Mouse (Mus musculus) yolk sac, embryonic 10.5 days (tissue): Measurements from ENCODE around the gene Uba5.

Source experiments
- DNase-seq: peaks from one replicate; pipeline ENCODE4 v3.0.0-alpha.2; 2017; ENCODE audit warnings: low spot score

Uba5 gene

GRCm38 (mm10) chr9:104062430-104063243 lies at the start of gene Uba5:
Gene Uba5, minus strand, starts transcription at chr9:104063134.
- DNase-seq, result peak; percentile 75

- no peak for DNase-seq
Measured at GRCm38 (mm10) chr9:104109151-104109550, 46.2 kb upstream of the Uba5 start.

- DNase-seq, result no peak
Measured at GRCm38 (mm10) chr9:104108571-104109143, 45.7 kb upstream of the Uba5 start.

DNA sequence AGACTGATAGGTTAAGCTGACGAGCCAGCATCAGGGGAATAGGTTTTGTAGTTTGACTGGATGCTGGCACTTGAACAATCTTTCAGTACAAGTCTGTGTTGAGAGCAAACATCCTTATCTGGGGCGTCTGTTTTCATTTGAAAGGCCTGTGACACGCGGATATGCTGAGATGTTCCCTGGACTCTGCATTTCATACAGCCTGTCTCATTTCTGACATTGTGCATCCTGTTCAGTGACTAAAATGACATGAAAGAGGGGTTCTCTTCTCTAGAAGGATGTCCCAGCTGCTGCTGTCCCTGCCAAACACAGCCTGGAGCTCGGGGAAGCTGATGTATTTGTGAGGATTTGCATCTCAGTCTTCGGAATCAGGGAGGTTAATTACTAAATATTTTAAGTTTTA lies 44.5 kb upstream of the Uba5 start:
- DNase-seq, result no peak

DNA sequence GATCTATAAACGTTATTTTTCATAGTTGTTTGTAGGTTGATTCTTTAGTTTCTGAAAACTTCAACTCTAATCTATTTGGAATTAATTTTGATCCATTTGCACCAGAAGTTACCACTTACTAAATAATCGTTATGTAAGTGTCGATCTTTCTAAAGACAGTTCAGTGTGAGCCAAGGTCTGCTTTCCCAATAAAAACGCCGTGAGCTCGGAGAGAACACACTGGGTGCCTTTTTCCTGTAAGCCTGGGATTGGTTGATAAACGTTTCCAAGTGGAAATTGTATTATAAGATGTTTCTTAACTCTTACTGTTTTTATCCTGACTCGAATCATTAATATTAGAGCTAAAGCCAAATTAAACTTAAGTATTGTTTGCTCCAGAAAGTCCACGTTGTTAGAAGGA lies 44.0 kb upstream of the Uba5 start:
- no peak for DNase-seq

DNA sequence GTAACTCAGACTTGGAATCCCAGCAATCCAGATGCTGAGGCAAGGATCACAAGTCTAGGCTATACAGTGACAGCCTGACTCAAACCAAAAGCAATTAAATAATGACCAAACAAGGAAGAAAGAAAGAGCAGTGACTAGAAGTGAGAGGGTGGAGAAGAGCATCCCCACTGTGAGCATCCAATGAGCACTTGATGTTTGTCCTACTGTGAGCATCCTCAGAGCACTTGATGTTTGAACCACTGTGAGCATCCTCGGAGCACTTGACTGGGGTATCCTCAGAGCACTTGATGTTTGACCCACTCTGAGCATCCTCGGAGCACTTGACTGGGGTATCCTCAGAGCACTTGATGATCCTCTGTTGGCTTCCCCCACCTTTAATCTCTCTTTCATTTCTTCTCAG lies 42.1 kb upstream of the Uba5 start:
- no peak for DNase-seq

DNA sequence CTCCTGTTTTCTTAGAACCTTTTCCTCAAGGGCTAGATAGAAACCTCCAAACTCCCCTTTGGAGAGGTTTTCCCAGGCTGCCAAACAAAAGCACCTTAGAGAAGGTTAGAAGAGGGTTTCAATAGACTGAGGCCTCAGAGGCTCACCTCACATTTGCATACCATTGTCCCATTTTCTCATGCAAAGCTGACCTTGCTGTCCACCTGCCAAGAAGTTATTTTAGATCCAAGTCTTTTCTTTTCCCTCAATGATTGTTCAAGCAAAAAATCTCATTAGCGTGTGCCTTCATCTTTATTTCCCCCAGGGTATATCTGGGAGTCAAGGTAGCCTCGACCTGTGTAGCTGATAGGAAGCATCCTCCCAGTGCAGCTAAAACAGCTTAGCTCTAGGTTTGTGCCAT lies 40.0 kb upstream of the Uba5 start:
- no peak for DNase-seq

GRCm38 (mm10) chr9:104102301-104102700 lies 39.4 kb upstream of the Uba5 start:
- no peak for DNase-seq

- no peak for DNase-seq
Measured at GRCm38 (mm10) chr9:104101458-104101857, 38.5 kb upstream of the Uba5 start.

DNA sequence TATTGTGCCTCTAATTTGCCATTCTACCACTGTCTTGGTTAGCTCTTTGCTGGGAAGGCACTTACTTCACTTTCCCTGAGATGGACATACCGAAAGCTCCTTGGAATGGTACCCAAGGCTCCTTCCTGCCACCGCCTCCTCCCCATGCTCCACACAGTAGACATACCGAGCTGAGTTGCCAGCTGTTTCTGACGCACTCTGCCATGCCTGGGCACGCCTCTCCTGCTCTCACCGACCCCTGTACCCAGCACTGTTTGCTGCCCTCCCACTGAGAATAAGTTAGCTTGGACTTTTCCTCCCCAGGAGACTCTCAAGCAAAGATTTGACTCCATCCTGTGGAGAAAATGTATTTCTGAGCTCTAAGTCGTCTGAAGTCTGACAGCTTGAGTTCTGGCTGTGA lies 37.9 kb upstream of the Uba5 start:
- DNase-seq, result no peak

GRCm38 (mm10) chr9:104099060-104099459 lies 36.1 kb upstream of the Uba5 start:
- DNase-seq, result no peak

GRCm38 (mm10) chr9:104098256-104098655 lies 35.3 kb upstream of the Uba5 start:
- DNase-seq, result no peak

GRCm38 (mm10) chr9:104092945-104093344 lies 30.0 kb upstream of the Uba5 start:
- no peak for DNase-seq

DNA sequence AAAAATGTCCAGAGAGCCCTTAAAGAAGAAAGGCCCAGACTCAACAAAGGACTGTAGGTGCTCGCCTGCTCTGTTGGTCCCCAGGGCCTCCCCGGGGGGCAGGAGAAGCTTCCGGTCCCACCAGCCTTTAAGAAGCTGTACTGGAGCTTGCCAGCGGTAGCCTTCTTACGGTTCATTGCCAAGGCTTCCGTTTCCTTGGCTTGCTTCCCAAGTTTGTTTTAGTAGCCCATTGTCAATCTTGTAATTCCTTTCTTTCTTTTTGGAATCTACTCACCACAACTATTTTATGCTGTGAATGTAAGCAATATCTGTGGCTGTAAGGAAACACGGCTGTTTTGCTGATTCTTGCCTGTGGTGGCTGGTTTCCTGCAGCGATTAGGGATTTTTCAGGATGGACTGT lies 25.6 kb upstream of the Uba5 start:
- no peak for DNase-seq

DNA sequence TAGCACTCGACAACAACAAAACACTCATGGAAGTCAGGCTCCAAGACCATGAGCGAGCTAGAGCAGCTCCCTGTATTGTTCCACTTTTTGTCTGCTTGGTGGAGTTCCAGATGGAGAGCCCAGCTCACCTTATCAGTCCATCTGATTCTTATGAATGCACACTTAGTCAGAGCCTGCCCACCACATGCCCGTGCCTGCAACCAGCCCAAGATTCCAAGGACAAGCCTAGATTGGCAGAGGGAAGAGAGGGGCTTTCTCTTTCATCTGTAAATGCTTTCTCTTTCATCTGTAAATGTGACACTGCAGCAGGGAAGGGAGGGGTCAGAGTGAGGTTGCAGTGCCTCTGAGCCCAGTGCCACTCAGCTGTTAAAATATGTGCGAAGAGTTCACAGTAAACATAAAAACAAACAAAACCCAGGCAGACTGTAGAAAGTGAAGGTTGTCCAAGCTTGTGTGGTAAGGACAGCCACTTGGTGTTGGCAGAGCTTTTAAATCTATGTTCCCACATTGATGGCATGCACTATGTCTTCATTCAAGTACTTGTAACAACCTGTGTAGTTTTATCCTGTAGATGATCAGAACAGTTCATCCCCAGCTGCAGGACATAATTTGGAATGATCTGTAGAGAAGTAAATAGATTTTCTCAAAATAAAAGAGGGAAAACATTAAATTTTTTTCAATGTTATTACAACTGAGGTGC lies 22.9 kb upstream of the Uba5 start:
- DNase-seq, result no peak

- DNase-seq, result no peak
Measured at GRCm38 (mm10) chr9:104080038-104080437, 17.1 kb upstream of the Uba5 start.

GRCm38 (mm10) chr9:104079379-104079778 lies 16.4 kb upstream of the Uba5 start:
- DNase-seq, result peak; percentile 29

- DNase-seq, result no peak
Measured at GRCm38 (mm10) chr9:104078780-104079179, 15.8 kb upstream of the Uba5 start.

GRCm38 (mm10) chr9:104075808-104076207 lies 12.9 kb upstream of the Uba5 start:
- no peak for DNase-seq

DNA sequence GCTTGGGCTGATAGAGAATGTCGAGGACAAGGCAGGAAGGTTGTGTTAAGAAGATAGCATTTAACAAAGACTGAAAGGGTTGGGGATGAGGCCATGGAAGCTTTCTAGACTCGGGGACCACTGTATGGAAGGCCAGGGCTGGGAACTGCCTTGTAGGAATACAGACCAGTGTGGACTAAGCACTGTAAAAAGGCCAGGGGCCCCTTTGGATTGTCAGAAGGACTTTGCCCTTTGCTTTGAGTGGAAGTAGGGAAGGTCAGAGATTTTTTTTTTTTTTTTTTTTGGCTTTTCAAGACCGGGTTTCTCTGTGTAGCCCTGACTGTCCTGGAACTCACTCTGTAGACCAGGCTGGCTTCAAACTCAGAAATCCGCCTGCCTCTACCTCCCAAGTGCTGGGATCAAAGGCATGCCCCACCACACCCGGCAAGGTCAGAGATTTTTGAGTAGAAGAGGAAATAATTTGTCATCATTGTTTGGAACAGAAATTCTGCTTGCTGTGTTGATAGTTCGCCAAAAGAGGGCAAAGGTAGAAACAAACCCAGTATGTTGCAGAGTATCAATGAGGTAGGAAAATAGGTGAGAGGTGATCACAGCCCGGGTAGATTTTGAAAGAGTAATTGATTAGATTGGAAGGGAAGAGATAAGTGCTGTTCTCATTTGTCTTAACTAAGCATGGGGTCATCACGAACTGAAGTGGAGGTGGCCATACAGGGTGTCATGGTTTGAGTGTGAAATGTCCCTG lies 8.1 kb upstream of the Uba5 start:
- DNase-seq, result peak; percentile 28

GRCm38 (mm10) chr9:104070241-104070640 lies 7.3 kb upstream of the Uba5 start:
- no peak for DNase-seq

GRCm38 (mm10) chr9:104064571-104064970 lies 1.6 kb upstream of the Uba5 start:
- DNase-seq, result no peak
